Mouse (Mus musculus) c-Kit-negative CD71-positive TER-119-positive erythroid progenitor cells, embryonic 14.5 days (primary cell): ENCODE measurements around the gene Adgrb3.
"Not testable (repeated sequence)": the region's sequence is repeated elsewhere in the genome, so short reads cannot be mapped to it uniquely, and the experiment has no call there.

Experiments
- DNase-seq: peaks from one replicate; pipeline ENCODE4 v3.0.0-alpha.2; 2013; ENCODE audit warnings: low read depth, low spot score

The Adgrb3 gene

DNA sequence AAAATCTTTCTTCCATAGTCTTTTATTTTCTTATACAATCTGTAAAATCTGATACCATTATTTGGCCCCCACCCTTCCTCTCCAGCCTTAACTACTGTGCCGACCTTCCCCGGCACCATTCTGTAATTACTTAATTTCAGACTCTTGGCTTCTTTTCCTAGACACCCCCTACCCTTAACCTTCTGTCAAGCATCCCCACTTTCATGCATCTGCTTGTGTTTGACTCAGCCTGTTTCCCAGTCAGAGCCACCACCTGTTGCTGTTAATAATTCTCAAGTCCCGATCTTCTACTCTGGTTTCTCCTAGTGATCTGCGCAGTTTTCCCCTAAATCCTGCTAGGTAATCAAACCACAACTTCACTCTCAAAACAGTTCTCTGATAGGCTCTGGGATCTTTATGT is 83.9 kb downstream of the Adgrb3 start:
- no peak for DNase-seq

DNA sequence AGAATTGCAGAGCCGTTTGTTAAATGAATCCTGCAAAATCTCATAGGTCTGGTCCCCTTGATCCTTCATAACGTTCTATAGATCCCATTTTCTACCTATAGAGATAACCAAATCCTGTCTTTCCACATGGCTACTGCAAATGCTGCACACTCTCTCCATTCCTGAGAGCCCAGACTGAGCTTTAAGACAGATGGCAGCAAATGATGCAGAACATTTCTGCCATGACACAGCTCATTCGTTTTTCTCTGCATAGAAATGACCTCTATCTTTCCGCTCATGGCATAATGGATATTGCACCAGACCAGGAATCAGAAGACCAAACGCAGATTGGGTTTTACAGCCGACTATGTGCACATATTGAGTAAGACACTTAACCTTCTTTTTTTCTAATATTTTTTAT is 84.8 kb downstream of the Adgrb3 start:
- no peak for DNase-seq

DNA sequence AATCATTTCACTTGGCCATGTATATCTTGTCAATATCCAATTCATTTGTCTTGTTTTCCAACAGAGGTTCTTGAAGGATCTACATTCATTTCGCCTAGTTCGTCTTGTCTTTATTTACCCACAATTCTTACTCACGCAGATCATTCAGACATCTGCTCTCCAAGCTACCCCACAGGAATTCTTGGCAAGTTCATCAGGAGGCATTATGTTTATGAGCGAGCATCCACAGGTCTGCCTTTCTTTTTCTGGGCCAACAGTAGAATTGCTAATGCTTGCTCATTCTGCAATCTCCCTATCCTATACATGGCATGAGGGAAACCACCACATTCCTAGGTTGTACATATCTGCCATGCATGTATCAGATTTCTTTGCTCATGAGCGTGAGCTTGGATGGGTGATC is 99.7 kb downstream of the Adgrb3 start:
- no peak for DNase-seq

DNA sequence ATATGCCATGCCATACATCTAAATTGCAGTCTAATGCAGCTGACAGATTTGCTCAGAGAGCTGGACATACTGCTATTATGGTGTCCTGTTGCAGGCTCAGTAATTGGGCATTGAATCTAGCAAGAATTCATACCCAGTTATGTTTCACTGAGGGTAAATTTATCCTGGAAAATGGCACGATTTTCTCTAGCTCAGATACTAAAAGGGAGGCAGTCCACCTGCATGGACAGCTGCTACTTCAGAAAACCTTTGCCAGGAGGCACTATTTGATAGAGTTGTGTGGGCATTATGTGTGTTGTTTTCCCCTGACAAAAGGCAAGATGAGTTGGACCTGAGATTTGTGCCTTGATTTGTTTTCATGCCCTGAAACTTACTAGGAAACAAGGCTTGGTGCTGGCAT is 118.0 kb downstream of the Adgrb3 start:
- DNase-seq = no peak

DNA sequence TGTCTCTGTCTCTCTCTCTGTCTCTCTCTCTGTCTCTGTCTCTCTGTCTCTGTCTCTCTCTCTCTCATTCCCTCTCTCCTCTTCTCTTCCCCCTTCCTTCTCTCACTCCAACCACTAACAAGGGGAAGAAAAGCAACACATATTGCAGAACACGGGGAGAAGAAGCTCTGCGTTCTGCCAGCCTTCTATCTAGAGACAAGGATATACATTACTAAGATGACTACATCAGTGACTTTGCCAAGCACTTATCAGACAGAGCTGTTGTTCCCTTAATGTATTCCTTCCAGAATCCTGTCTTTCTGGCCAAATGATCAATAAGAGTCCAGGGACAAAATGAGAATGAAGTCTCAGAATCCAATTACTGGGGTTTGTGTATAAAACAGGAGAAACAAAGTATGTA is 123.2 kb downstream of the Adgrb3 start:
- DNase-seq = no peak

DNA sequence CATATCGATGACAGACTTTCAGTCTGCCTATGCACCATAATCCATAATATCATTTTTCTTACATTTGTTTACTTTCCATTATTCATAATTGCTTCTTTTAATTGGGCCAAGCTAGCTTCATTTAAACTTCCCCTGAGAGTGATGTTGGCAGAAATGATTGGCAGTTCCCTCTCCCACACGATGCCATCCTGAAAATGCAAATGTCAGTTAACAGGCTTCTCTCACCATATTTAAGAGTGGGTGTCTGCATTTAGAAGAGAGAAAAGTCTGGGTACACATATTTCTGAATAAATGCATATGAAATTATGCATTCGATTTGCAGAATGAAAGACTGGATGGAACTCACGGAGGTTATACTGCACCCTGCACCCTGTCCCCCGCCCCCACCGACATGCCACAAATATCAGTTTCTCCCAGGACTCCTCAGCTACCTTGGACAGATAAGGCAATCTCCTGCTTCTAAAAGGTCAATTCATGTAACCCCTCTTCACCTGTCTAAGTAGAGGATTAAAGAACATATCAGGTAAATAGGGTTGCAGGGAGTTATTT is 130.7 kb downstream of the Adgrb3 start:
- DNase-seq = no peak

DNA sequence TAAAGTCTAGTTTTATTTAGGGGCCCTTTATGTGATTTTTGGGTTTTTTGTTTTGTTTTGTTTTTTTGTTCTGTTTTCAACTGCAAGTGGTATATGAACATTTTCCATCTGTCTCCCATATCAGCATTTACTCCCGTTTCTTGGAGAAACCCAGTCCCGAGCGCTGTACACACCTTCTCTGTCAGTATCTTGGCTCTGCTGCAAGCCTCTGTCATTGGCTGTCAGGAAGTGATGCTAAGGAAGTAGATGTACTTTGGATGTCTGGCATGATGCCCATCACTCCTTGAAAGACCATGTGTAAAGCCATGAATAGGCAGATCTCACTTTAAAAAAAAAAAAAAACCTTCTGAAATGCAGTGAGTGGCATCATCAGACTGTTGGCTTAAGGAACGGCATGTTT is 132.3 kb downstream of the Adgrb3 start:
- no peak for DNase-seq

DNA sequence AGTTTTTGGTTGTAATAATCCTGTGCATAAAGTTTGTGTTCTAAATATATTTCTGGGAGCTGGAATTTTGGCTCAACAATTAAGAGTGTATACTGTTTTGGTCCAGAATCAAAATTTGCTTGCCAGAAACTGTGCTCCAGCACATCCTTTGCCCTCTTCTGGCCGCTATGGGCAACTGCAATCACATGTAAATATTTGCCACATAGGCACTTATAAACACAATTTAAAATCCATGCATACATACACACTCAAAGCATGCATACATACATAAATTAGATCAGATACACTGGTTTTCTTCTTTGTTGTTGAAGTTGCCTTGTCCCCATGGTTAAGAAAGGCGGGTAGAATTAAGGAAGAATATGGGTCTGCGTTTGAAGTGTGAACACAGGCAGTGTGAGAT is 132.7 kb downstream of the Adgrb3 start:
- no peak for DNase-seq

DNA sequence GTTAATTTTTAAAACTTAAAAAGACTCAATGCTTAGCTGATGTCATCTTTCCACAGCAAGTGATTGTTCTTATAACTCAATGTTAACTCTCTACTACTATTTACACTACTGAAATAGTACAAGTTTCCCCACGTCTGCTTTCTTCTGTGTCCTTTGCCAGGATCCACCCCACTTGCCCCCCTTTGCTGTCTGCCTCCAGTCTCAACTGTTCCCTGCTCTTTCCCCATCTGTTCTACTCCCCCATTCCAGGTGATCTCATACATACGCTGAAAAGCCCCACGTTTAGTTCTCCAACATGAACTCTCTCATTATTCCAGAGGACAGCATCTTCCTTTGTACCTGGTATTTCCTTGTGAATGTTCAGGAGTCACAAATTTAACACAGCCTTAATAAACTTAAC is 147.4 kb downstream of the Adgrb3 start:
- no peak for DNase-seq

DNA sequence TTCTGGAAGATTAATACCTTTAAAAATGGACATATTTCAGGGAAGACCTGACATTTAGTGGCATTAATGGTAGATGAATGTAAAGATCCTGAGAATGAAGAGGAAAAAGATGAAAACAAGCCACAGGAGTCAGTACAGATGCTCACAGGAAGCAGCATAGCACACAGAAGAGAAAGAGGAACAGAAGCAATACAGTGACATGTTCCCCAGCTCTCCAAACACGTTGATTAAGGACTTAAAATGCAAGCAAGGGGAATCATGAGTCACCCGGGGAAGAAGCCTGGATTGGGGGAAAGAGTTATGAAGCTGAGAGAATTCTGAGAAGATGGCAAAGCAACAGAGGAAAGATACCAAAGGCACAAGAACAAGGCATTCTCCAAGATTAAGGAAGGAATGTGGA is 149.9 kb downstream of the Adgrb3 start:
- DNase-seq = no peak

DNA sequence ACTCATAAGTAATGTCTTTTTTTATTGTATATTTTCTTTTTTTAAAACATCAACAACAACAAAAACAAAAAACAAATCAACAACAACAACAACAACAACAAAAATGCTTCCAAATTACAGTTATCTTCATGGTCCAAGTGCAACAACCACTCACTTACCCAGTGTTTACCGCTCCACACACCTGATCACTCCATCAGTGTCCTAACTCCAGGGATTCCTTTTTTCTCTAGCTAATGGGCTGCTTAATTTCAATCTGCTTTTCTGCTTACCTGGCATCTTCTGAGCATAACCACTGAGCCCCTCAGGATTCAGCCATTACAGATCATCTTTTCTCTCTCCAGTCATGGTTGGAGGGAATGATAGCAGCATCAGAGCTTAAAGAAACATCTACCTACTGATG is 176.8 kb downstream of the Adgrb3 start:
- DNase-seq = no peak

DNA sequence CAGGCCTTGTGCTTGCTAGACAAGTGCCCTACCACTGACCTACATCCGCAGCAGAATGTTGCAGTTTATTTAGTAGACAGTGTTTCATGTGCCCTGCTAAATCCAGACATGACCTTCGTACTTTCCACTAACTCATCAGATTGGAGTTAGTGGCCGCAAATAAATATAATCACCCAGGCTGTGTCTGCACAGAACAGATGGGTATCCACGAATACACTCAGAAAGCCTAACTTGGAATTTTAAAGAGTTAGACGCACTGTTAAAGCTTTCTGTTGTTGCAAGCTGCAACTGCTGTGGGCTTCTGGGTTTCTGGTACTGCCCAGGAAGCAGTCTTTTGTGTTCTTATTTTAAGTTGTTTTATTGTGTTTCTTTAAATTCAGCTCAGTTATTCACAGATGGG is 185.3 kb downstream of the Adgrb3 start:
- no peak for DNase-seq

DNA sequence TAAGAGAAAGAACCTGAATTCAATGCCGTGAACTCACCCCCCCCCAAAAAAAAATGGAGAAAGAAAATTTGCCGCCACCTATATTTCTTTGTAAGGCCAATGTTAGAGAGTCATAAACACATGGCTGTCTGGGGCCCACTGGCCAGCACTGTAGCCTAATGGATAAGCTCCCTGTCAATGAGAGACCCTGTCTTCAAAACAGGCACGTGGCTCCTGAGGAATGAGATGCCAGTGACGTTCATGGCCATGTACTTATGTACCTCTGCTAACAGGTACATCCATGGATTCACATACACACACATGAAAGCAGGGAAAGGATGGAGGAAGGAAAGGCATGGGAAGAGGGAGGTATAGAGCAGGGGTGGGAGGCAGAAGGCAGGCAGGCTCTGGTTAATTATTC is 208.0 kb downstream of the Adgrb3 start:
- no peak for DNase-seq

DNA sequence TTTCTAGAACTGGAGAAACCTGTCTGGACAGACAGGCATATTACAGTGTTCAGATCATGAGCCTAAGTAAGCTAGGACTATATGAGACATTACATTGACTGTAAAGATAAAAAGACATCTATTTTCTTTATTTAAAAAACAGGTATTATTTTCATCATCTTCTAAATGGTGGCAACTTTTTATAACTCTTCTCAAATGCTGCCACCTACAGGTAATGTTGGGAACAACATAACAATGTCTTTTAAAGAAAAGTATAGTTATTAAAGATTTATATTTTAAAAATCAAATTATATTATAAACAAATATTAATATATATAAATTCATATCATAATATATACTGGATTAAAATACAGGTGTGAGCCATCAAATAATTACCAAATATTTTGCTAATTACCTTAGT is 212.6 kb downstream of the Adgrb3 start:
- no peak for DNase-seq

DNA sequence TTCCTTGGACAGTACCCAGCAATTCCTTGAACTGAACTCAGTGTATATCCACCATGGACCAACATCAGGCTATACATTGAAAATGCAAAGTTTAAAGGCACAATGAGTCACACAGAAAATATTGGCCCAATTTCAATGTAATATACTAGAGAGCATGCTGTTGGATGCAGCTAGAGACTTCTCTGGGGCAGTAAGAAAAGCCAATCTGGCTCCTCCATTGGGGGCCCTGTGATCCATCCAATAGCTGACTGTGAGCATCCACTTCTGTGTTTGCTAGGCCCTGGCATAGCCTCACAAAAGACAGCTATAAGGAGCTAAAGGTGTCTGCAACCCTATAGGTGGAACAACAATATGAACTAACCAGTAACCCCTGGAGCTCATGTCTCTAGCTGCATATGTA is 218.7 kb downstream of the Adgrb3 start:
- not testable (repeated sequence) for DNase-seq

DNA sequence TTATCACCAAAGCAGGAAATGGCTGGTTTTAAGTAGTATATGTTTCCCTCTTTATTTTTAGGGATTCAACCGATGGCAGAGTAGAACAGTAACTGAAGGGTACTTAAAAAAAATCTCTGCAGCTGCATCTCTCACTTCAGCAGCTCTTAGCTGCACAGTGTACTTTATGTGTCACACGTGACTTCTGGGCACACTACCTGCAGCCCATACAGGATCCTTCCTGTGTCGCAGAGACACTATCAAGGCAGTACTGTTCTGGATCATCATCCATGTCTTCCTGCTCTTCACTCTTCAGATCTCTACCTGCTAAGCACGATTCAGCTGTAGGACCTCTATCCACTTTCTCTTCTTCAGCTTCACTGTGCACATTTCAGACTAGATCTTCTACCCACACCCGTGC is 230.6 kb downstream of the Adgrb3 start:
- no peak for DNase-seq

DNA sequence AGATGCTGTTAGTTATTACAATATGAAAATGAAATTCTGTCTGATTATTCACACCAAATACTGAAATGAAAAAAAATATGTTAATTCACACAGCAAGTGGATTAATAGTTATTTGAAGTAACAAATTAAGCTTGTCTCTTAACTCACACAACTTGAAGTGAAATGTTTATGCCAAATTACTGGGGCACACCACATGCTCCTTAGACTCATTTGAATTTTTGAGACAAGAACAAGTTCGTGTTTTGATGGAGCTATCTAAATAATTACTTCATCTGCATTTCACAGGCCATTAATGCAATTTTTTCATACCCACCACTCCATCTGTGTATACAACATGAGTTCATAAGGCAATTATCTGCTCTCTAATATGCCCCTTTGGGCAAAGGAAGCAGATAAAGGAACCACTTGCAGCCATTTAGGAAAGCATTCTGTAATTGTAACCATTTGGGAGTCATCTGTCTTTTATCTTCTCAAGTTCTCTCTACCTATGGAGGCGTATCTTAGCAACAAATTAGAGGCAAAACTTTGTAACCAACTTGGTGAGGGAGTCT is 240.9 kb downstream of the Adgrb3 start:
- no peak for DNase-seq

DNA sequence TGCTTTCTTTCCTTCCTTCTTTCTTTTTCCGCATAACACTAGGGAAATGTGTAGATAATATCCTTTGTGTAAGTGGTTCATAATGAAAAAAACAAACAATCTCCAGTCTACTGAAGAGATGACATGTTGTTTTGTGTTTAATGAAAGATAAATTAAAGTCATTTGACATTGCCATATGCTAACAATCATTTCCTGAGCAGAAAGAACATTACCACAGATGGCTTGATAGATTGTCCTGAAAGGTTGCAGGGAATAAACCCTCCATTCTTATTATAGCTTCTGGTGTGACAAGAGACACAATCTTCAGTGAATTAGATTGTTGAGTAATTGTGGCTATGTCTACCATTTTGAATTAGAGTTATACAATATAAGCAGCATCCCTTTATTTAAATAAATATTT is 247.8 kb downstream of the Adgrb3 start:
- no peak for DNase-seq

DNA sequence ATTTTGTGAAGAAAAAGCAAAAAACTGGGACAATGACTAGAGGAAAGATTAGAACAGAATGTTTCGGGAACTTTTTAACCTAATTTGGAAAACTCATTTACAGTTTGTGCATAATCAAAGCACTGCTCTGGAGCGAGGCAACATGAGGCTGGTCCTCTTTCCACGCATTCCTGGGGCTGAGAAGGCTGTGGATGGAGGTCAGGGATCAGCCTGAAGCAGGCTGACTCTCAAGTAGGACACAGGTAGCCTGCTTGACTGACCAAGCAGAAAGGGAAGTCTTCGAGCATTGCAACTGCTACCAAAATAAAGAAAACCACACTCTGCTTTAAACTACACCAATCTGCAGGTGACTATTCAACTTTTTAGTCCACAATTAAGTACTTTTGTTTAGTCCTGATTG is 251.7 kb downstream of the Adgrb3 start:
- no peak for DNase-seq

DNA sequence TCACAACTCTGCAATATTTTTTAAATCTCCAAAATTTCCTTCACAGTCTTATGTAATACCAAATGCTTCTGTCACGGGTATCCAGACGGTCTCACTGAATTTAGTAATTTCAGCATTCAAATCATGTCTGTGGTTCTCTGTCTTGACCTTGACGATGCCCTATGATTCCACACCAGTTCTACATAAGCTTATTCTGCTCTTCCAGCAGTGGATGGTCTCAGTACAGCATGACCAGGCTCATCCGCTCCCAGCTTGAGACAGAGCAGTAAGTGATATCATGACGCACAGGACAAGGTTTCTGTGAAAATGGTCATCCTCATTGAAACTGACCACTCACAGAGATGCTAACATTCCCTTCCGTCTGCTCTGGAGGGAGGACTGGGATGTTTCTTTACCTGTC is 252.9 kb downstream of the Adgrb3 start:
- DNase-seq = no peak

DNA sequence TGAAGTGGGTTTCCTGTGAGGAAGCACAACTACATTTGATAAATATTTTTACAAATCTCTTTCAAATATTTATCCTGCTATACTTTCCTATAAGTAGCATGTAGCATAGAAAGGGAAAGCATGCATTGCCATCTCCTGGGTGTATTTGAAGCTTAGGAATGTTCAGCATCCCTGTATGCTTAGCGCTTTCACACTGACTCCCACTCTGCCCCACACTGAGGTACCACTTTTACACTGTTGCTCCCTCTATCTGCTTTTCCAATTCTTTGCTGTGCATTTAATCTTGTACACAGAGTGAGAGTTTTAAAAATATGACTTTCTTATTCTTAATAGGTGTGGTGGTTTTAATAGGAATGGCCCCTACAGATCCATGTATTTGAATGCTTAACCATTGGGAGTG is 261.4 kb downstream of the Adgrb3 start:
- DNase-seq = no peak

DNA sequence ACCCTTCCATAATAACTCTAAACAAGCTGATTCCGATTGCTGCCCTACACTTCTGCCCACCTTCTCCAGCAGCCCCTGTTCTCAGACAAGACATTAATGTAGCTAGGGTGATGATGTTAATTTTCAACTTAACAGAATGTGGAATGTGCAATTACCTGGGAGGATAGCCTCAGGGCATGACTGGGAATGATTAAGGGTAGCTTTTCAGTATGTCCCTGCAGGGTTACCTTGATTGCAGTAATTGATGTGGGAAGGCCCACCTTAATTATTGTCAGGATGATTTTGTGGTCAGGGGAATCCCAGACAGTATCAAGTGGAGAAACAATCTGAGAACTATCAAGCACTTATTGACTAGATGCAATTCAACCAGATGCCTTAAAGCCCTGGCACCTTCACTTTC is 283.4 kb downstream of the Adgrb3 start:
- no peak for DNase-seq

DNA sequence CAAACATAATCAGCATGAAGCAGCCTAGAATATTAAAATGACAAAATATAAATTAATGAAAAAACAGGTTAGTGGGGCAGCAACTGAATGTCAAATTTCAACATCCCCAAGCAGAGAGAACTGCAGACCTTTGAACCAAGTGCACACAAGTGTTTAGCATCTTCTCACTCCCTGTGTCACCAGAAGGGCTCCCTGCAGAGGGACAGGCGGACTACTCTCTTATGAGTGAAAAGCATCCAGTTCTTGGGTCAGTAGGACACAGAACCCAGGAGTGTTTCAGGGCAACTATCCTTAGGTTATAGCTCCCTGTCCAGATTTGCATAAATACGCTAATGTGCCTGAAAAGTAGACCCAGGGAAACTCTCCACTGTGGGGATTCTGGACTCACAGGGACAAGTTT is 285.6 kb downstream of the Adgrb3 start:
- no peak for DNase-seq

DNA sequence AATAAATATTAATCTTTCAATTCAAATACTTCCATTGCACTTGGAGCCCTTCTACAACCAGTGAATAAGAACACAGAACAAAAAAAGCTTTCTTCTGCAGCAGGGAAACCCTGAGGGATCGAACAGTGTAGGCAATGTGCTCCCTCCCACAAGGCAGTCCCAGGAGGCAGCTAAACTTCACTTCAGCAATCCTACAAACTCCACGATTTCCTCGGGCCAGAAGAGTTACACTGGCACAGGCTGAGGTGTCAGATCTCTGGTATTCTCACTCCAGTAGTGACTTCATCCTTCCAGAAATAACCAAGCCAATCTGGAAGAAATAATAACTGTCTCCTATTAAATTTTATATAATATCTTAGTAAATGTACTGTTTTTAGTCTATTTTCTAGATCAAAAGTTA is 286.6 kb downstream of the Adgrb3 start:
- DNase-seq = no peak
